ENCODE assay signal across 8 mouse cellular contexts in genomic region chr14:46722031-46722430, GRCm38 (mm10). TPM values are rescaled to one million over a fixed set of nuclear protein-coding genes. Genes with fewer than 3 reads are reported as not detected.
A peak's percentile ranks its signal among the peaks of the same experiment; 100 is the strongest.
DNase-seq lines count a peak whose midpoint lies in the region; ATAC-seq lines count a peak whose summit lies in the region.

No protein-coding gene starts in this region.

- H3K27ac ChIP-seq in heart, embryonic 11.5 days (ENCODE audit: low read depth, low read length): no peak overlapping the region

- DNase-seq in heart, adult 11 months: peak; percentile 91
- peak; percentile 25 for DNase-seq in thymus, postnatal 4 days
- DNase-seq in thymus, postnatal 25 days: no peak
- peak; percentile 60 for DNase-seq in heart, postnatal 4 days
- DNase-seq in lung, postnatal 10 days: peak; percentile 89
- no peak for DNase-seq in c-Kit-positive CD71-positive TER-119-positive erythroid progenitor cells, embryonic 14.5 days (ENCODE audit: low spot score)
- DNase-seq in left cerebral cortex, adult 18-20 months (ENCODE audit: low spot score in 2 of 2): no peak

- H3K4me1 ChIP-seq in heart, embryonic 11.5 days (ENCODE audit: control insufficient read depth, insufficient read depth, low read length): no peaks in the 10 kb centered on the region

- no peaks in the 10 kb centered on the region; the same call in 1 of the 2 replicates for H3K27me3 ChIP-seq in heart, embryonic 11.5 days (ENCODE audit: control insufficient read depth, insufficient read depth, low read length)

- WGBS in heart, embryonic 11.5 days (ENCODE audit: insufficient replicate concordance): 48% methylated on average over 5 of the region's 5 CpGs

- no peak overlapping the region for H3K4me2 ChIP-seq in heart, embryonic 11.5 days

- no peak overlapping the region for H3K4me3 ChIP-seq in heart, embryonic 11.5 days (ENCODE audit: low read depth, low read length)

- H3K9ac ChIP-seq in heart, embryonic 11.5 days (ENCODE audit: low read depth, low read length): no peak overlapping the region

- ATAC-seq in heart, embryonic 11.5 days (replicated peaks; ENCODE audit: insufficient number of reproducible peaks, low FRiP score, low TSS enrichment): no peak

- H3K9me3 ChIP-seq in heart, embryonic 11.5 days (replicated peaks; ENCODE audit: control insufficient read depth, low read length): no peaks in the 10 kb centered on the region

- H3K36me3 ChIP-seq in heart, embryonic 11.5 days (ENCODE audit: control insufficient read depth, insufficient read depth, low read length): no peaks in the 10 kb centered on the region

RNA-seq across cellular contexts. Expression of gene Cdkn3, which starts 38.3 kb away (rescaled TPM):
- 45.4 and 59.4 TPM in 2 replicates for polyA plus RNA-seq in heart, embryonic 11.5 days (2014; fragmentation: Nextera tagmentation; extraction: Ambion mirVana)
- total RNA-seq in heart, postnatal 4 days (2021): 10 to 100 TPM; 25.0 to 30.7 TPM
- total RNA-seq in left cerebral cortex, adult 18-20 months (2021): 1 to 10 TPM; 1.0 to 1.2 TPM

Comparison
In these comparisons a context has a peak if more than half of its experiments do, and no peak if none do; other contexts are left out.
1. DNase-seq: peak in heart, adult 11 months (single experiment), thymus, postnatal 4 days (single experiment), heart, postnatal 4 days (single experiment) and lung, postnatal 10 days (single experiment); none in thymus, postnatal 25 days (single experiment), c-Kit-positive CD71-positive TER-119-positive erythroid progenitor cells, embryonic 14.5 days (single experiment) and left cerebral cortex, adult 18-20 months (0 of 2).
2. RNA of gene Cdkn3, which starts 38.3 kb away (total RNA-seq): 25.0 to 30.7 TPM in heart, postnatal 4 days; 1.0 to 1.2 TPM in left cerebral cortex, adult 18-20 months; every median in the first group is over 10 times any median in the second.